In the genomic region with DNA sequence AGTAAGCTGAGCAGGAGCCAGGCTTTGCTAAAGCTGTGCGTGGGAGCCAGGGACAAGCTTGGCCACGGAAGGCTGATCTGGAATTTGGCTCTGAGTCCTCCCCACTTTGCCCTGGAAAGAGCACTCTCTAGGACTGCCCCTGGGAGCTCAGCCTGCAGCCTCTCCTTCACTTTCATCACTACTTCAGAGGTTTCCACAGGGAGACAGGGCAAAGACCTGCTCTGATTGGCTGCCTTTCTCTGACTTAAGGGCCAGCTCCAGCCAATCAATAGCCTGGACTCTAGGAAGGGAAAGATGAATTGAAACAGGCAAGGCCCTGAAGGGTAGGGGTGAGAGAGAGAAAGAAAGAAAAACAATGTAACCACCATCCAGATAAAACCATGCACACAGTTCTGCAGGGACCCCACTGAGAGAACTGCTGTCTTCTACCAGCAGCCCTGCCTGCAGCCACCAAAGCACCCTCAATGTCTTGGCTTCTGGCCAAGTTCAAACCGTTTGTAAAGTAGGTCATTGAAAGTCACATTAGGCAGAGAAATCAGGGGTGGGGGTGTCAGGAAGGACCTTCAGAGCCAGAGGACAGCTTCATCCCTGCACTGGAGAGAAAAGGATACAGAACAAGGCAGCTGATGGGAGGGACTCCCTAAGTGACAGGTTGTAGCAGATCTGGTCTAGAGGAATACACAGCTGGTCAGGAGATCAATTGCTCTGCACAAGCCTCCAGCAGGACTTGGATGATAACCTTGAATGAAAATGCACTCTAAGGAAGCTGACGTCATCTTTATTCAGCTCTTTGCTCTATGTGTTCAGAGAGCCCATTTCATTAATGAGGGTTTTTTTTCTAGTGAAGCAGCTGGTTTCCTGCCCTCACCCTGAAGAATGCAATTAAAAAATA, we compare ENCODE assay signal across 8 mouse cellular contexts. TPM values are rescaled to one million over a fixed set of nuclear protein-coding genes. Genes with fewer than 3 reads are reported as not detected.
DNase-seq lines count a peak whose midpoint lies in the region; ATAC-seq and TF ChIP-seq lines count a peak whose summit lies in the region.

No protein-coding gene starts in this region.

- H3K36me3 ChIP-seq in embryonic facial prominence, embryonic 14.5 days (ENCODE audit: control insufficient read depth, insufficient read depth, low read length), result no peaks in the 10 kb centered on the region
- no peaks in the 10 kb centered on the region for H3K36me3 ChIP-seq in heart, embryonic 10.5 days
- H3K36me3 ChIP-seq in stomach, embryonic 14.5 days (ENCODE audit: control insufficient read depth, insufficient read depth, low read length), result no peaks in the 10 kb centered on the region
- H3K36me3 ChIP-seq in thymus, adult 2 months (ENCODE audit: control insufficient read depth, insufficient read depth, low read length), result no peaks in the 10 kb centered on the region

- 8% methylated on average over 4 of the region's 4 CpGs for WGBS in embryonic facial prominence, embryonic 14.5 days
- WGBS in heart, embryonic 10.5 days, result 14% methylated on average over 4 of the region's 4 CpGs
- WGBS in stomach, embryonic 14.5 days, result 17% methylated on average over 4 of the region's 4 CpGs
- 58% methylated on average over 4 of the region's 4 CpGs for WGBS in thymus, adult 2 months

- ATAC-seq in embryonic facial prominence, embryonic 14.5 days (ENCODE audit: low read depth), result peak; percentile 91
- peak; percentile 87; the same call in 1 of the 2 replicates for ATAC-seq in stomach, embryonic 14.5 days (ENCODE audit: insufficient number of reproducible peaks, insufficient read depth, low FRiP score, low read depth)

- H3K4me3 ChIP-seq in embryonic facial prominence, embryonic 14.5 days (ENCODE audit: low read depth, low read length), result no peak overlapping the region
- H3K4me3 ChIP-seq in heart, embryonic 10.5 days, result peak overlapping the region; percentile 19; the same call in 1 of the 2 replicates
- no peak overlapping the region for H3K4me3 ChIP-seq in stomach, embryonic 14.5 days (ENCODE audit: low read depth, low read length)
- no peak overlapping the region for H3K4me3 ChIP-seq in thymus, adult 2 months (ENCODE audit: control insufficient read depth, insufficient read depth, low read length)

- peak overlapping the region; percentile 21; the same call in 1 of the 2 replicates for H3K4me2 ChIP-seq in embryonic facial prominence, embryonic 14.5 days (ENCODE audit: low read depth, low read length)
- H3K4me2 ChIP-seq in stomach, embryonic 14.5 days (replicated peaks; ENCODE audit: low read depth, low read length), result no peak overlapping the region

- no peak for TF ChIP-seq CTCF in thymus, adult 2 months (IDR thresholded peaks at IDR 0.05; ENCODE audit: borderline replicate concordance, control insufficient read depth, extremely low read depth, insufficient read depth, low read length, poor library complexity)

- peaks cover 21% of the 10 kb centered on the region for H3K4me1 ChIP-seq in embryonic facial prominence, embryonic 14.5 days (ENCODE audit: control insufficient read depth, insufficient read depth, low read length)
- H3K4me1 ChIP-seq in heart, embryonic 10.5 days, result peaks cover 31% of the 10 kb centered on the region
- peaks cover 15% of the 10 kb centered on the region for H3K4me1 ChIP-seq in stomach, embryonic 14.5 days (ENCODE audit: control insufficient read depth, insufficient read depth, low read length)
- 0 out of 2 replicates have a peak, but pooled peaks cover 3% of the 10 kb centered on the region for H3K4me1 ChIP-seq in thymus, adult 2 months (replicated peaks; ENCODE audit: control insufficient read depth, insufficient read depth, low read length)

- DNase-seq in urinary bladder, postnatal 14 days (ENCODE audit: low spot score), result peak; percentile 58
- DNase-seq in urinary bladder, postnatal 10 days (ENCODE audit: low spot score), result no peak
- DNase-seq in embryonic facial prominence, embryonic 14.5 days (ENCODE audit: low spot score), result peak; percentile 88
- peak; percentile 76 for DNase-seq in heart, embryonic 10.5 days (ENCODE audit: low spot score)
- DNase-seq in kidney, adult 8-10 months, result peak; percentile 61 to 72
- DNase-seq in lung, postnatal 10 days, result peak; percentile 39
- DNase-seq in thymus, adult 2 months, result no peak

- TF ChIP-seq POLR2A in thymus, adult 2 months (IDR thresholded peaks at IDR 0.05; ENCODE audit: control insufficient read depth, extremely low read depth, insufficient read depth, low read length, poor library complexity), result no peak

- no peaks in the 10 kb centered on the region for H3K9me3 ChIP-seq in embryonic facial prominence, embryonic 14.5 days (ENCODE audit: control insufficient read depth, low read length)
- no peaks in the 10 kb centered on the region for H3K9me3 ChIP-seq in heart, embryonic 10.5 days
- H3K9me3 ChIP-seq in stomach, embryonic 14.5 days (ENCODE audit: control insufficient read depth, low read depth, low read length), result no peaks in the 10 kb centered on the region

- H3K27me3 ChIP-seq in embryonic facial prominence, embryonic 14.5 days (replicated peaks; ENCODE audit: control insufficient read depth, insufficient read depth, low read length), result 0 out of 2 replicates have a peak, but pooled peaks cover 5% of the 10 kb centered on the region
- peaks cover 16% of the 10 kb centered on the region; the same call in 1 of the 2 replicates for H3K27me3 ChIP-seq in heart, embryonic 10.5 days (ENCODE audit: insufficient read depth, poor library complexity, severe bottlenecking)
- H3K27me3 ChIP-seq in stomach, embryonic 14.5 days (ENCODE audit: control insufficient read depth, insufficient read depth, low read length), result no peaks in the 10 kb centered on the region
- H3K27me3 ChIP-seq in thymus, adult 2 months (ENCODE audit: control insufficient read depth, insufficient read depth, low read length), result no peaks in the 10 kb centered on the region; the same call in 1 of the 2 replicates

- peak overlapping the region; percentile 42; the same call in 1 of the 2 replicates for H3K27ac ChIP-seq in embryonic facial prominence, embryonic 14.5 days (replicated peaks; ENCODE audit: low read depth, low read length)
- peak overlapping the region; percentile 69 for H3K27ac ChIP-seq in heart, embryonic 10.5 days
- no peak overlapping the region; the same call in 1 of the 2 replicates for H3K27ac ChIP-seq in stomach, embryonic 14.5 days (ENCODE audit: low read length)
- H3K27ac ChIP-seq in thymus, adult 2 months (ENCODE audit: control insufficient read depth, insufficient read depth, low read length), result no peak overlapping the region

- no peak overlapping the region for H3K9ac ChIP-seq in embryonic facial prominence, embryonic 14.5 days (ENCODE audit: low read depth, low read length)
- H3K9ac ChIP-seq in stomach, embryonic 14.5 days (replicated peaks; ENCODE audit: low read depth, low read length), result no peak overlapping the region

RNA-seq across cellular contexts. Expression of gene Atxn1, which starts 41.6 kb away (rescaled TPM):
- 3.6 and 3.8 TPM in 2 replicates for polyA plus RNA-seq in embryonic facial prominence, embryonic 14.5 days (2014; fragmentation: Nextera tagmentation; extraction: Ambion mirVana)
- 3.9 and 6.2 TPM in 2 replicates for polyA plus RNA-seq in heart, embryonic 10.5 days (2016; fragmentation: Nextera tagmentation; extraction: Ambion mirVana)
- 6.5 and 11.2 TPM in 2 replicates for polyA plus RNA-seq in stomach, embryonic 14.5 days (2014; fragmentation: Nextera tagmentation; extraction: Ambion mirVana)
- 13.5 and 17.5 TPM in 2 replicates for polyA plus RNA-seq in thymus, adult 2 months (2012; rRNA removed)

Comparison
In these comparisons a context has a peak if more than half of its experiments do, and no peak if none do; other contexts are left out.
1. DNase-seq: peak in urinary bladder, postnatal 14 days (single experiment), embryonic facial prominence, embryonic 14.5 days (single experiment), heart, embryonic 10.5 days (single experiment), kidney, adult 8-10 months (2 of 2) and lung, postnatal 10 days (single experiment); none in urinary bladder, postnatal 10 days (single experiment) and thymus, adult 2 months (single experiment).
2. H3K27ac ChIP-seq: peak in embryonic facial prominence, embryonic 14.5 days (single experiment) and heart, embryonic 10.5 days (single experiment); none in stomach, embryonic 14.5 days (single experiment) and thymus, adult 2 months (single experiment).